Mouse (Mus musculus) MEL-GATA-1-ER (cell line): ENCODE results near the gene Ric3.
A peak's percentile ranks its signal among the peaks of the same experiment; 100 is the strongest.

ENCODE experiments used
- DNase-seq: peaks from one replicate; pipeline ENCODE4 v3.0.0-alpha.2; 2012; ENCODE audit warnings: low read depth; ENCODE audit errors: extremely low read depth

Gene Ric3

DNA sequence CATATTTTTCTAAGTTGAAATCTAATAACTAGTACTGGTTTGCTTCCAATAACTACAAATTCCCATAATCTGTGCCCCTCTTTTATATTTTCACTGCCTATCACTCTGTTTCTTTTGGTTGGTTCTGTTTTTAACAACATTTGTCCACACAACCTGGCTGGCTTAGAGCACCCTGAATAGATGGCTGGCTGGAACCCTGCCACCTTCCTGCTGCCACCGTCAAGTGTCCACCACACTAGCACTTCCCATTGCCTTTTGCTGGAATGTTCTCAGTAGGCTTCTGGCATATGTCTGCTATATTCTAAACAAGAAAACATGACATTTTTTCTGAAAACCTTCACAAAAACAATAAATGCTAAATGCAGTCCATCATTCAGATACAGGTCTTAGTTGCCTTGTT, 32.3 kb downstream of the Ric3 start:
- no peak for DNase-seq

DNA sequence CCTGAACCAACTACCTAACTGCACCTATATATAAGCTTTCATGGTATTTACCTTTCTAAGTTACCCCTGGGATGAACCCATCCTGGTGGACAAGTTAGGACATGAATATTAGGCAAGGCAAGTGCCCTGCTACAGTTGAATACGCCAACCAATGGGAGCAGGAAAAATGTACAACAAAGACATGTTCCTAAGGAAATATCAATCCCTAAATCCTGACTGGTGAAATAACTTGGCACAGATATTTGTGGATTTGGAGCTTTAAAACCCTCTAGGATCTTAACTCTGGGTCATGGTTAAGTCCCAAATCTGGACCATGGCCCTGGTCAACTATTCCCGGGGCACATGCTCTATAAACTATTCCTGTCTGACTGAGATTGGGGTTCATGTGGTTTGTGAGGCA, 37.3 kb downstream of the Ric3 start:
- no peak for DNase-seq

DNA sequence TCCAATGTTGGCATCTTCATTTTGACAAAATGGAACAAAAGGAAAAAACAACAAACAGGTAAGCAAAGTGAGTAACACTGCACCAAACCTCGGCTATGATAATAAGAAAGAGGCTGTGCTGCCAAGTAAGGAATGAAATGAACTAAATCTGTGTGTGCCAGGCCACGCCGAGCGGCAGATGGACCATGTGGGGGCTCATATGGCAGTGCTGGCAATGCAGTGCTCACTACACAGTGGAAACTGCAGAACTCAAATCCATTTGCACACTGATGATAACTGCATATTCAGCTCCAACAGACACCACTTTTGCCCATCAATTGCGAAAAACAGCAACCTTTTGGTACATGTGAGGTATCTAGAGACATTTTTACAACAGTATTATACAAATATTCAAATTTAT, 43.7 kb downstream of the Ric3 start:
- DNase-seq: no peak

DNA sequence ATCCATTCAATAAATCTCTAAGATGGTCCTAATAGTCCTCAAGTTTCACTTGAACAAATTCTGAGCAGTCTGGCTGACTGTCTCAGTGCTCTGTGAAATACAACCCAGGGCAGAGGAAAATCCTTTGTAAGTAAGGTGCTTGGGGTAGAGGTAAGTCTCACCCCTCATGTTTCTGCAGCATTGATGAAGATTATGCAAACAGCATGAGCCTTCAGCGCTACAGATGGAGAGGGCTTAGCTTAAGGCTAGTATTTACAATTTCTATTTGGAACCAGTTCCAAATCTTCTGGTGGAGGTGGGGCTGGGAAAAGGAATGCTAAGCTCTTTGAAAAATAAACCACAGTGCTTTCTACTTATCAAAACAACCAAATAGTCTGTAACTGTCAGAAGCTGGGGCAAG, 44.1 kb downstream of the Ric3 start:
- DNase-seq: no peak

DNA sequence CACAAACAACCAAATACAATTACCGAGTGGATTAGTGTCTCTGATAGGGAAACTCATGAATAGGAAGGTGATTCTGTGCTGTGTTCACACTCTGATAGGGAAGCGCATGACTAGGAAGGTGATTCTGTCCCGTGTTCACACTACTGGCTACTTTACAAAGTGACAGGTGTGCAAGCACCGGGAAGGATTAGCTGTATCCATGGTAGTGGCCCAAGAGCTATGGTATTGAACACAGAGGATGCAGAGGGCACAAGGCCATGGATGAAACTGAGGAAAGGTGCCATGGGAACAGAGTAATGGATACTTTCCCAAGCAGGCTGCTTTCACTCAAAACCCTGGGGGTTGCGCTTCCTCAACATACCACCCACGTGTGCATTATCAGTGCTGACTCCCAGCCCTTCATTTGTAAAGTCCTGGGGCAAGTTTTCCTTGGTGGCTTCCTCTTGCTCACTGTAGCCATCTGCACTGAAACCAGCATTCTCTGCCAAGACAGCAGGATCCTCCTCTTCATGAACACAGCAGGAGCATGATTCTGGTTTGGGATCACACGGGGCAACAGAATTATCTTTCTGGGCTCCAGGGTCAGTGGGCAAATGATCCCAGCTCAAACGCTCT, 44.9 kb downstream of the Ric3 start:
- no peak for DNase-seq

DNA sequence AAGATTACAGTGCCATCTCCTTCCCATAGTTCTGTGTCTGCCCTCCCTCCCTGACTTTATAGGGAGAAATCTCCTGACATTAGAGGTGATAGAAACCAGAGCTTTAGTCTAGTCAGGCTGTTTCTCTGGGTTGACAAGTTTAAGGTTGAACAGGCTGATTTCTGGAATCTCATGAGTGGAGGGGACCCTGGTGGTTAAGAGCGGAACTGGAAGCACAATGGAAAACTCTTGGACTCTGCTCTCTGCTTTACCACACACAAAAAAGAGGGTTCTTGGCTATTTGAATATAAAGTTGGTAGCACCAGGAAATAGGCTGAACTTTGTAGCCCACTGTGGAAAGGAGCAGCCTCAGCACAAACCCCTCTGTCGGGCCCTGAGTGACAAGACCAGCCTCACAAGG, 51.1 kb downstream of the Ric3 start:
- DNase-seq: no peak

DNA sequence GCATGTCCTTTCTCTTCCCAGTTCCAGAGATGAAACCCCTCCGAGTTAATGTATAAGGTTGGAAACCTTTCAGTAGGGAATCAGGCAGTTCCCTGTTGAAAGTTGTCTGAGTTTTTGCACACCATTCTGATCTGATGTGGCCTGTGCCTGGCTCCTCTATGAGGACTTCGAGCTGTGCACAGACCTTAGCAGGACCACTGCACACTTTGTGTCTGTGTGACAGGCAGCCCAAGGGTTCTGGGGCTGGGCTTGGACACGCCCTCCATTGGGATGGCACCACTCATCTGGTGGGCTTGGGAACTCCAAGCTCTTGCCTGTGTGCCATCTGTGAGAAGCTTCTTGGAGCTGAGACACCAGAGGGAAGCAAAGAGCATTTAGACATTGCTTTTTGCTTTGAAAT, 51.8 kb downstream of the Ric3 start:
- DNase-seq: no peak

DNA sequence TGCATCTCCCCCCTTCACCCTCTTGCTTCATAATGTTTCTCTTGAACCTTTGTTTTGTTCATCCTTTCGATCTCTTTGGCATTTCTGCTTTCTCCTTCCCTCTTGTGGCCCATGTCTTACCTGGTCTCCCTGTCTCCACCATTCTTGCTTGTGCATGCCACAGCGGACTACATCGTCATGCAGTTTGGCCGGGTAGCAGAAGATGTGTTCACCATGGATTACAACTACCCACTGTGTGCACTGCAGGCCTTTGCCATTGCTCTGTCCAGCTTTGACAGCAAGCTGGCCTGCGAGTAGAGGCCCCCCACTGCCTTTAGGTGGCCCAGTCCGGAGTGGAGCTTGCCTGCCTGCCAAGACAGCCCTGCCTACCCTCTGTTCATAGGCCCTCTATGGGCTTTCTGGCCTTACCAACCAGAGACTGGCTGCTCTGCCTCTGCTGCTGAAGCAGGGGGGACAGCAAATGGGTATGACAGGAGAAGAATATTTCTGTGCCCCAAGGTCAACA, 53.1 kb downstream of the Ric3 start:
- DNase-seq: no peak

DNA sequence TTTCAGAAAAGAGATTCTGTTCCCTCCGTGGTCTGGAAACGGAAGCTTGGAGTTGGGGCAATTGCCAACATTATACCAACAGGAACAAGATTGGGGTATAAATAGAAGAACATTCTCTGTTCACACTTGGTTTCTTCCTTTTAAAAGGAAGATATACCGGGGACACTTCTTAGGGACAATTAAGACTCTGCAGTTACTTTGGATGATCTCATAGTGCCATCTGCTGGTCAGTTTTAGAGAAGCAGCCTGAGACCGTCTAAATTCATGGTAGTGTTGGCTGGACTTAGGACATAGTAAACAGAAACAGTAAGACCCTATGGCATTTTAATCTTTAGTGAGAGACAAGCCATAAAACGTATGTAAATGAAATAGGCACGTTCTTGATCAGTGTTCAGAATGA, 54.9 kb downstream of the Ric3 start:
- peak; percentile 12 for DNase-seq

DNA sequence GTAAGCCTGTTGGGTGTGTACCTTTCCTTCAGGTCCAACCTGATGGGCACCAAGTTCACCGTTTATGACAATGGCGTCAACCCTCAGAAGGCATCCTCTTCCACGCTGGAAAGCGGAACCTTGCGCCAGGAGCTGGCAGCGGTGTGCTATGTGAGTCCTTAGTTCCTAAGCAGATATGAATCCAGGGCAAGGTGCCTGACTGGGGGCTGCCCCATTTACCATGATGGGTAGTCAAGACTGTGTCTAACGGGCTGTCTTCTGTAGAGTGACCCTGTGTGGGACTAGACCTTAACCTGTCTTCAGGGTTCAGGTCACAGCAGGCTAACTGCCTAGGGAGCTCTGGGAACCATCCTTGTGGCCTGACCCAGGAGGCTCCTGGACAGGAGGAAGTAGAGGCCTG, 55.4 kb downstream of the Ric3 start:
- DNase-seq: no peak

DNA sequence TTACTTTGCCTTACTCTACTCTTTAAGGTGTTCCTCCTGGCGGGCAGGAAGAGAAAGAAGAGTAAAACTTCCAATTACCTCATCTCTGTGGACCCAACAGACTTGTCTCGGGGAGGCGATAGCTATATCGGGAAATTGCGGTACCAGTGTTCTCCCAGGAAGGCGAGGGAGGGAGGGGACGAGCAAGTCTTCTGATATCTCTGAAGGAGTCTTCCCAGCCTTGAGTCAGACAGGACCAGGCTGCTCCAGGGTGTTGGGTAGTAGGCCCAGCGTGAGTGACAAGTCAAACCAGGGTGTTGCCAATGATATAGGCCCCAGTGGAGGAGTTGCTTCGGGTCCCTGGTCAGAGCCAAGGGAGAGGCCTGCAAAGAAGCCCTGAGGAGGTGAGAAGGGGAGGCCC, 56.2 kb downstream of the Ric3 start:
- no peak for DNase-seq

DNA sequence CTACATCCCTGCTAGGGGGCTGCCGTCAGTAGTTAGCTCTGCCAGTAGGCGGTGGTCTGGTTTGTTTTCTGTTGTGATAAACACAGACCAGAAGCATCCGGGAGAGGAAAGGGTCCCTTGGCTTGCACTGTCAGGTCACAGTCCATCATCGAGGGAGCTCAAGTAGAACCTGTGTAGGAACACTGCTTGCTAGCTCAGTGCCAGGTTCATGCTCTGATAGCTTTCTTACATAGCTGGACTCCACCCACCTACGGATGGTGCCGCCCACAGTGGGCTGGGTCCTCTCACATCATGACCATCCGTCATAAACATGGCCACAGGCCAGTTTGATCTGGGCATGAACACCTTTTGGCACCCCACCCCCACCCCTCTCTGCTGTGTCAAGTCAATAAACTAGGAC, 57.4 kb downstream of the Ric3 start:
- DNase-seq: no peak

DNA sequence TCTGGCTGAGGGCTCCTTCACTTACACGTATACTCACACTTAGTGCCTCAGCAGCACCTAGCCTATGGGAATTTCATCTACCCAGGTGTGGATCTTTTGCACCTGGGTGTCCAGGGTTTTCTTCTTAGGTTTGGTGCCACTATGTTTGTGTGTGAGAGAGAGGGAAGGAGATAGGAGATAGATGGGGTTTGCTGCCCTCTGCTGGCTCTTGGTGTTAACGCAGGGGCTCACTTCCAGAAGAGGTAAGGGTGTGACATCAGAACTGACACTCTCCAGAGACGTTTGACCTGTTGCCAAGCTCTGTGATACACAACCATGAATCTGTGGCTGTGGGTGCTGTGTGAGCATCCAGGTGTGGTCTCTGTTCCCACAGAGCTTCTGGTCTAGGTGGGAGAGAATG, 61.7 kb downstream of the Ric3 start:
- peak; percentile 2 for DNase-seq

DNA sequence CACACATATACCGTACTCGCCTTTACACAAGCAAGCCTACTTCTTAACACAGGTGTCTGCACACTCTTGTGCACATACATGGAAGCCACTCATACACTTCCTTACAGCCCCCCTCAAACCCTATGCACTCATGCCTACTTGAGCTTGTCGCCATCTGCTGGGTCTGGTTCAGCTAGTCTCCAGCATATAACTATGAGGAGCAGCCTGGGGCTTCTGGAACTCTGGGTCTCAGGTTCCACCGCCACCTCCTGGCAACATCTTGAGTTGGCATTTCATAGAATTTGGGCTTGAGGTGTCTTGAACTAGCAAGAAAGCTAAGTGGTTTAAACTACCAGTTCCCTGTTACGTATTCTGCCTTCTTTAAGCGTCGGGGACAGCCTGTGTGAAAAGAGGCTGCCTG, 63.9 kb downstream of the Ric3 start:
- DNase-seq: no peak

DNA sequence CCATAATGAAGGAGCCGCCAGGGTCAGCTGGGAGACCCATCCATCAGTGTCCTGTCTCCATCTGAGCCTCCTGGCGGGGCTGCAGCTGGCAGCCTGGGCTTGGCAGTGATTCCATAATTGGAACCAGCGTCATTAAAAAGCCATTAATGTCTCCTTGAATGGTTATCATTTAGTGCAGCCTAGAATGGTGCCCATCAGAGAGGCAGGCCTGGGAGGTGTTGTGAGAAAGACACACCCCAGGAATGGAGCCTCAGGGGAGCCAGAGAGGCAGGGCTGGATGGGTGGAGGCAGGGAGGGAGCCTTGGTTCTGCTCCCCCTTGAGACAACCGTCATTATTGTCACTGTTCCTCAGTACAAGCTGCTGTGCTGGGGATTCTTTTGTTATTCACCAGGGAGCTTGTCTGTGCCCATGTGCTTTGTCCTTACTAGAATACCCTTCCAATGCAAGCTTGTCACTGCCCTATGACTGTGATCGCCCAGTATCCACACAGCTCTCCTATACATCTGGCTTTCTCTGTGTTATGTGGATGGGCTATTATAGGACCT, 66.7 kb downstream of the Ric3 start:
- DNase-seq: no peak

DNA sequence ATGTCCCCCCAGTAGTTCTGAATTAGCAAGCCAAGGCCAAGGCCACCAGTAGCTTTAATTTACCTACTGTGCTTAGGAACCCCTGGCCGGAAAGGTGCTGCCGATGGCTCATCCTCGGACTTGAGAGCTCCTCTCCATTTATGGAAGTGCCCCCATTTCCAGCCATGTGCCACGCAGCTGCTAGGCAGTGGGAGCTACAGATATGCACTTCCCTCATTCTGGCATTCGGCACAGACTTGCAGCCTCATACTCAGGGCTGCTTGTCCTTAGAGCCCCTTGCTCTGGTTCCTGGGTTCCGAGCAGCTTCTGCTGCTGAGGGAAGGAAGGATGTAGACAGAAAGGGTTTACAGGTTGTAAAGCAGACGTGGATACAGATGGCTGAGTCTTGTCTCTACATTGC, 68.3 kb downstream of the Ric3 start:
- no peak for DNase-seq

DNA sequence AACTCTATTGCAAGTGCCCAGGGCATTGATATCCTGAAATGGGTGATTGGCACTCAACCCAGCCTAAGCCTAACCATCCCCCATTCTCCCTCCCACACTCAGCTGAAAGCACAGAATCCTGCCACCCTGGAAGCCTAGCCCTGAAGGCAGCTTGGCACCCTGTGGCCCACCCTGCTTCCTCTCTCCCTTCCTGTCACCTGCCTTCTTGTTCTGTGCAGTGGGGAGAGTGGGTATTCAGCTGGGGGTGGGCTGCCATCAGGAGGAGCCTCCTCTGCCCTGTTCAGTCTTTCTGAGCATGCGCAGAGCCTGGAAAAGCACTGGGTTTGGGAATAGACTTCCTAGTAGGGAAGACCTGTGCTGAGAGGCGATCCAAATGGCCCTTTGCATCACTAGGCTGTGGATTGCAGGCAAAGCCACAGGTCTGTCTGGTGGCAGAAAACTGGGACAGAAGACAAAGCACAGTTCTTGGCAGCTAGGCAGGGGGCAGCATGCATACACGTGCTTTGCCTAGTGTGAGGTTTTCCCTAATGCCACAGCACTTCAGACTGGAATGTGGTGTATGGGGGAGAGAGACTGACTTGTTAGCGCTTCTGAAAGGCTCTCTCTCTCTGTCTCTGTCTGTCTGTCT, 70.0 kb downstream of the Ric3 start:
- DNase-seq: no peak

DNA sequence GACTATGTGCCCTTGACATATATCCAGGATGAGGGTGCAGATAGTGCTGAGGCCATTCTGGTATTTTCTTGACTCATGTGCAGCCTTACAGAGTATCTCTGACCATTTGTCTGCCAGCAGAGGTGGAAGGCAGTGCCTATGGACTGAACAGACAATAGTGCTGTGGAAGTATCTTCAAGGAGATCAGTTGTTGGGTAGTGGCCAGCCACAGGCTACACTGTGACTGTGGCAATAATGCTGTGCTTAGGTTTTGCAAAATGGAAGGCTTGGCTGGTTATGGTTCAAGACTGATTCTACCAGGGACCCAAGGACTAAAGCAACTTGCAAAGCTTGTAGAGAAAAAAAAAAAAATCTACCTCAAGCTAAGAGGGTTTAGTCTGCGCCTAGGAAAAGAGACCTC, 70.6 kb downstream of the Ric3 start:
- no peak for DNase-seq

DNA sequence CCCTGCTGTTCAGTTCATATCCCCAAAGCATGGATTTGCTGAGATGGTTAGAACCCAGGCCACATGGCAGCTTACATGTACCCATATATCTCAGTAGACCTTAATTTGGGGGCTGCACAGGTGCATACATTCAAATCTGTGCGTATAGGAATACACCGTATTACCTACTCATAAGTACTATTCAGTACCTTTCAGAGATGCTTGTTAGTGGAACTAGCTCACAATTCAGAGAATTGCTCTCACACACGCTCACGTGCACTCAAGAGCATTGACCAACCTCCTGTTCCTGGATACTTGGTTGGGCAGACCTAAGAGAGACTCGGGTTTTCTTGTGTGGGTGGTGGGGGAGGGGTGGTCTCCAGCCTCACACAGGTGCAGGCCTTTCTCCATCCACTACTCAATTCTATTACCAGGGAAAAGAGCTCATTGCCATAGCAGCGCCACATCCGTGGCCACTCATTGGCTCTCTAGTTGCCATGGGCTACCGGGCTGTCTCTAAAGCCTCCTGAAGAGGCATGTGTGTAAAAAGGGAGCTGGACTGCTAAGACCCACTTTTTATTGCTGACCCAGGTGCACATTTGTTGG, 71.4 kb downstream of the Ric3 start:
- no peak for DNase-seq

DNA sequence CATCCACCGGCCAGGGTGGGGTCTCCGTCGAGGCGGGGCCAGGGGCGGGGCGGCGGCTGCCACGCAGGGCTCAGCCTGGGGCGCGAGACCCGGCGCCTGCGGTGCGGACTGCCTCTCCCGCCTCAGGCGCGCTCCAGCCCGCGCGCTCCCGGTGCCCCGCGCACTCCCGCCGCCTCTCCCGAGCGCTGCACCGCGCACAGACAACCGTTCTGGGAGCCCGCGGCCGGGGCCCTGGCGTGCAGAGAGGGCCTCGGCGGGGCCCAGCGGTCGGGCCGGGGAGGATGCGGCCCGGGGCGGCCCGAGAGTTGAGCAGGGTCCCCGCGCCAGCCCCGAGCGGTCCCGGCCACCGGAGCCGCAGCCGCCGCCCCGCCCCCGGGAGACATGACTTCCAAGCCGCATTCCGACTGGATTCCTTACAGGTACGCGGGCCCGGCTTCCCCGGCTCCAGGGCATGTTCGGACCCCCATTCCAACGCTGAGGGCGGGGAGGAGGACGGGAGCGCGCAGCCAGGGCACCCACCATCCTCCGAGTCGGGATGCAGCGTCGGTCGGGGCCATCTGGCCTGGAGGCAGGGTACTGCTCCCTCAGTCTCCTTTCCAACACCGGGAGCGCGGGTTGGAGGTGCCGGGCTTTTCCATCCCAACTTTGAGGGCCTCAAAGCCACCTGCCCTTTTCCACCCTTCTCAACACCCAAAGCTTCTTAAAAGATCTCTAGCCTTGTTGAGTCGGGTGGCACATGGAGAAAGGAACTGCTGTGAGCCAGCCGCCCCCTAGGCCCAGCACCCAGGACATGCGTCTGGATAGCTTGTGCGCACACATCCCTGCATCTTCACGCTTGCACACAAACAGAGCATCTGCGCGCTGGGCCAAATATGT, 72.2 kb downstream of the Ric3 start:
- no peak for DNase-seq

DNA sequence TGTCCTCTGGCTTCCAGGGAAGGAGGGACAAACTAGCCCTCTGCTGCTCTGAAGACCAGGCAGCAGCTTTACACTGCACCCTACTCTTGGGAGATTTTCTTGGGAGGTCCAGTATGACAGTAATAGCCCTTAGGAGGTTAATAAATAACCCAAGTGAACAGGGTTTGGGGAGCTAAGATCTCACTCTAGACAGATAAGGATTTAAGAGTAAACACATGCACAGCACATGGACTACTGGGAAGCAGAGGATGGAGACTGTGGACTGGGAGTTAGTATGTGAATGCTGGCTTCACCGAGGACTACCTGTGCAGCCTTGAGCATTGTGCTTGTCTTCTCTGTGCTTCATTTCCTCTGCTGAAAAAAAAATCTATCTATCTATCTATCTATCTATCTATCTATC, 73.9 kb downstream of the Ric3 start:
- no peak for DNase-seq

DNA sequence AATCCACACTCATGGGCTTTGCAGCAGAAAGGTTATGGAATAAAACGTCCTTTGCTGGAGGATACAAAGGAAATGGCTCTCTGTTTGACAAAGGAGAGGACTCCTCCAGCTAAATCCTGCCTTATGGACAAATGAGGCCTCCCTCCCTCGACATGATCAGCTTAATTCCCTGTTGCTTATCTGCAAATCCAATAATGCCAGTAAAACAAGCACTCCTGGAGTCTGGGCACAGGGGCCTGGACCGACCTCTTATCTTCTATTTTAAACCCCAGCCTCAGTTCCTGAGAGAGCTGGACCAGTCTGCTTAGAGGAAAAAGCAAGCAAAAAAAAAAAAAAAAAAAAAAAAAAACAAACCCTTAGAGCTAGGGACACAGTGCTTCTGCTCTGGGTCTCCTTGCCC, 79.5 kb downstream of the Ric3 start:
- no peak for DNase-seq
